Mouse (Mus musculus) limb, embryonic 11.5 days (tissue): Measurements from ENCODE around the gene Ndel1. TPM values are rescaled to one million over a fixed set of nuclear protein-coding genes. Genes with fewer than 3 reads are reported as not detected.

ENCODE experiments used
- ATAC-seq: fragments of 200-750 bp; cut with Nextera tagmentation; 2 replicates; pipeline ENCODE4 v1.8.0; 2017; ENCODE audit warnings: low read depth; ENCODE audit not compliant: insufficient number of reproducible peaks, low FRiP score, low TSS enrichment
- DNase-seq: peaks from one replicate; pipeline ENCODE4 v3.0.0-alpha.2; 2015; ENCODE audit warnings: low spot score
- H3K27ac ChIP-seq: fragments of 300-500 bp; sonication (generic); replicated peaks from 2 replicates; pipeline ENCODE4 v1.5.1; 2014; ENCODE audit warnings: low read depth, mild to moderate bottlenecking, low read length
- H3K27me3 ChIP-seq: fragments of 300-500 bp; sonication (generic); 2 replicates; pipeline ENCODE4 v1.6.1; 2014; ENCODE audit warnings: mild to moderate bottlenecking, low read length, mixed read lengths; ENCODE audit not compliant: control insufficient read depth, insufficient read depth
- H3K36me3 ChIP-seq: fragments of 300-500 bp; sonication (generic); 2 replicates; pipeline ENCODE4 v1.6.1; 2014; ENCODE audit warnings: mild to moderate bottlenecking, low read length, moderate library complexity, mixed read lengths; ENCODE audit not compliant: control insufficient read depth, insufficient read depth
- H3K4me1 ChIP-seq: fragments of 300-500 bp; sonication (generic); 2 replicates; pipeline ENCODE4 v1.6.1; 2014; ENCODE audit warnings: low read length, mixed read lengths; ENCODE audit not compliant: control insufficient read depth, insufficient read depth
- H3K4me2 ChIP-seq: fragments of 300-500 bp; sonication (generic); 2 replicates; pipeline ENCODE4 v1.6.1; 2014; ENCODE audit warnings: low read depth, mild to moderate bottlenecking, moderate library complexity; ENCODE audit not compliant: severe bottlenecking
- H3K4me3 ChIP-seq: fragments of 300-500 bp; sonication (generic); 2 replicates; pipeline ENCODE4 v1.5.1; 2014; ENCODE audit warnings: low read depth, low read length
- H3K9ac ChIP-seq: fragments of 300-500 bp; sonication (generic); 2 replicates; pipeline ENCODE4 v1.6.1; 2014; ENCODE audit warnings: mild to moderate bottlenecking, low read length
- H3K9me3 ChIP-seq: fragments of 300-500 bp; sonication (generic); 2 replicates; pipeline ENCODE4 v1.6.1; 2016; ENCODE audit warnings: low read length; ENCODE audit not compliant: control insufficient read depth
- WGBS: fragments of 180-500 bp; shearing (Covaris S2); extraction: QIAGEN DNeasy Blood & Tissue Kit; methylation state at CpG from one replicate; pipeline ENCODE4 v1.1.7; 2014; 5-methylcytosine and 5-hydroxymethylcytosine counted together
- polyA plus RNA-seq: library from polyadenylated mRNA; unstranded; fragments of >200 nt; fragmentation: Nextera tagmentation; extraction: Ambion mirVana; gene quantifications from 2 replicates; pipeline ENCODE4 v1.2.1, GENCODE M21; 2014

The Ndel1 gene
- polyA plus RNA-seq, 1 experiment from 2014 or later, result 53.2 TPM

GRCm38 (mm10) chr11:68822326-68822725 is 49.3 kb downstream of the Ndel1 start:
- no peaks in the 10 kb centered on the region for H3K9me3 ChIP-seq
- H3K27me3 ChIP-seq, result no peaks in the 10 kb centered on the region
- ATAC-seq (no peak), DNase-seq (no peak)
- no peak overlapping the region for H3K4me3 ChIP-seq
- H3K4me2 ChIP-seq, result no peak overlapping the region
- H3K4me1 ChIP-seq, result no peaks in the 10 kb centered on the region
- H3K27ac ChIP-seq, result no peak overlapping the region
- no peak overlapping the region for H3K9ac ChIP-seq
- peaks cover 18% of the 10 kb centered on the region for H3K36me3 ChIP-seq
- WGBS, result 83% methylated on average over 15 of the region's 15 CpGs

GRCm38 (mm10) chr11:68819226-68819805 is 52.3 kb downstream of the Ndel1 start:
- Histone ChIP-seq H3K36me3 (peaks cover 23% of the 10 kb centered on the region), H3K9me3 (no peaks in the 10 kb centered on the region), H3K9ac (no peak overlapping the region), H3K4me2 (no peak overlapping the region), H3K27ac (no peak overlapping the region), H3K4me1 (no peaks in the 10 kb centered on the region), H3K27me3 (no peaks in the 10 kb centered on the region), H3K4me3 (no peak overlapping the region)
- WGBS, result 90% methylated on average over 14 of the region's 14 CpGs
- DNase-seq, result no peak
- ATAC-seq, result no peak

- Histone ChIP-seq H3K4me2 (no peak overlapping the region), H3K9me3 (no peaks in the 10 kb centered on the region), H3K9ac (no peak overlapping the region), H3K4me3 (no peak overlapping the region), H3K36me3 (peaks cover 28% of the 10 kb centered on the region), H3K27me3 (no peaks in the 10 kb centered on the region), H3K4me1 (no peaks in the 10 kb centered on the region), H3K27ac (no peak overlapping the region)
- no peak for ATAC-seq
- no peak for DNase-seq
- WGBS, result 91% methylated on average over 8 of the region's 8 CpGs
These were observed 53.2 kb downstream of the Ndel1 start for GRCm38 (mm10) chr11:68818416-68818815.

- no peak for ATAC-seq
These were observed 59.6 kb downstream of the Ndel1 start for GRCm38 (mm10) chr11:68811881-68812577.

GRCm38 (mm10) chr11:68807787-68808186 is 63.9 kb downstream of the Ndel1 start:
- Histone ChIP-seq H3K9me3 (no peaks in the 10 kb centered on the region), H3K4me3 (no peak overlapping the region), H3K4me1 (no peaks in the 10 kb centered on the region), H3K27me3 (no peaks in the 10 kb centered on the region), H3K27ac (no peak overlapping the region), H3K36me3 (peaks cover 60% of the 10 kb centered on the region), H3K9ac (no peak overlapping the region), H3K4me2 (no peak overlapping the region)
- WGBS, result 42% methylated on average over 6 of the region's 6 CpGs
- DNase-seq (peak; percentile 87), ATAC-seq (no peak)

More at GRCm38 (mm10) chr11:68811881-68812577, 59.6 kb downstream of the Ndel1 start:
- Histone ChIP-seq H3K9ac (no peak overlapping the region), H3K27ac (no peak overlapping the region), H3K4me1 (no peaks in the 10 kb centered on the region), H3K36me3 (peaks cover 55% of the 10 kb centered on the region), H3K27me3 (no peaks in the 10 kb centered on the region), H3K4me3 (no peak overlapping the region), H3K4me2 (no peak overlapping the region), H3K9me3 (no peaks in the 10 kb centered on the region)
- WGBS, result 80% methylated on average over 9 of the region's 9 CpGs
- DNase-seq, result no peak

- Histone ChIP-seq H3K4me1 (no peaks in the 10 kb centered on the region), H3K27ac (no peak overlapping the region), H3K4me3 (no peak overlapping the region), H3K9ac (no peak overlapping the region), H3K9me3 (no peaks in the 10 kb centered on the region), H3K4me2 (no peak overlapping the region), H3K27me3 (no peaks in the 10 kb centered on the region), H3K36me3 (peaks cover 61% of the 10 kb centered on the region)
- ATAC-seq (no peak), DNase-seq (no peak)
- 80% methylated on average over 4 of the region's 4 CpGs for WGBS
These were observed 66.5 kb downstream of the Ndel1 start for GRCm38 (mm10) chr11:68805148-68805547.

- Histone ChIP-seq H3K27ac (no peak overlapping the region), H3K4me3 (no peak overlapping the region), H3K9ac (no peak overlapping the region), H3K36me3 (peaks cover 61% of the 10 kb centered on the region), H3K9me3 (no peaks in the 10 kb centered on the region), H3K27me3 (no peaks in the 10 kb centered on the region), H3K4me1 (no peaks in the 10 kb centered on the region), H3K4me2 (no peak overlapping the region)
- WGBS, result 96% methylated on average over 10 of the region's 10 CpGs
- DNase-seq (no peak), ATAC-seq (no peak)
These were observed 73.4 kb downstream of the Ndel1 start for GRCm38 (mm10) chr11:68798258-68798657.

GRCm38 (mm10) chr11:68791794-68792193 is 79.9 kb downstream of the Ndel1 start:
- no peaks in the 10 kb centered on the region for H3K9me3 ChIP-seq
- WGBS, result 91% methylated on average over 9 of the region's 9 CpGs
- no peak overlapping the region for H3K27ac ChIP-seq
- no peak overlapping the region for H3K9ac ChIP-seq
- ATAC-seq, result no peak
- H3K4me1 ChIP-seq, result no peaks in the 10 kb centered on the region
- no peaks in the 10 kb centered on the region for H3K27me3 ChIP-seq
- peaks cover 59% of the 10 kb centered on the region for H3K36me3 ChIP-seq
- no peak overlapping the region for H3K4me2 ChIP-seq
- H3K4me3 ChIP-seq, result no peak overlapping the region
- no peak for DNase-seq
